Mouse (Mus musculus) inflammation-experienced regulatory T-cells, adult 6 months (primary cell): Measurements from ENCODE around the gene Kctd20. TPM values are rescaled to one million over a fixed set of nuclear protein-coding genes. Genes with fewer than 3 reads are reported as not detected.
"Not testable (repeated sequence)": the region's sequence is repeated elsewhere in the genome, so short reads cannot be mapped to it uniquely, and the experiment has no call there.

Experiments
- ATAC-seq: one replicate; pipeline ENCODE4 v1.8.0; 2017
- polyA plus RNA-seq, 3 experiments: library from polyadenylated mRNA; unstranded; fragments of 100-300 nt; shearing (Covaris generic); gene quantifications; one replicate each; pipeline ENCODE4 v1.2.1; 2017

The Kctd20 gene
- polyA plus RNA-seq, 3 experiments from 2014 or later, result 34.6 to 46.0 (median 39.5) TPM

DNA sequence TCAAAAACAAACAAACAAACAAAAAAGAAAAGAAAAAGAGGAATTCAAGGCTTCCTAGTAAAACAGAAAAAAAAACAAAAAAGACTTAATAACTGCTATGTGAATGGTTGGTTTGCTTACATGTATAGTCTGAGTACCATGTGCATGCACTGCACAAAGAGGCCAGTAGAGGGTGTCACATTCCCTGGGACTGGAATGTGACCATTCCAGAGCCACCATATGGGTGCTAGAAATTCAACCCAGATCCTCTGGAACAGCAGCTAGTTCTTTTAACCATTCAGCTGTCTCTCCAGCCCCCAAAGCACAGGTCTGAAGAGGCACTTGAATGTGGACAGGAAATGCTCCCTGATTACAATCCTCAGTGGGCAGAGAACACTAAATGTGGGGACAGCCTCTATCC, 35.1 kb downstream of the Kctd20 start:
- no peak for ATAC-seq

DNA sequence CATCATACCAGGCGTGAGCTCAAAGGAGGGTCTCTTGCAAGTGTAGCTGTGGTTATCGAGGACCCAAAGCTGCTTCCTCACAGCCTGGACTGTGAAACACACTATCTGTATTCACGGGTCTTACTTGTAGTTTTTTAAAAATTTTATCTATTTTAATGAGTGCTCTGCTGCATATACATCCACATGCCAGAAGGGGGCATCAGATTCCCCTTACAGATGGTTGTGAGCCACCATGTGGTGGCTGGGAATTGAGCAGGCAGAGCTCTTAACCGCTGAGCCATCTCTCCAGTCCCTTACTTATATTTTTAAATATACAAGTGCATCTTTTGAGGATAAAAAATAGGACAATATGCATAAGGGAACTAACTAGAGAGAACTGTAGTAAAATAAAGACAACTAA, 36.0 kb downstream of the Kctd20 start:
- ATAC-seq, result peak; percentile 52

GRCm38 (mm10) chr17:28988291-28988690, 36.5 kb downstream of the Kctd20 start:
- ATAC-seq, result no peak

DNA sequence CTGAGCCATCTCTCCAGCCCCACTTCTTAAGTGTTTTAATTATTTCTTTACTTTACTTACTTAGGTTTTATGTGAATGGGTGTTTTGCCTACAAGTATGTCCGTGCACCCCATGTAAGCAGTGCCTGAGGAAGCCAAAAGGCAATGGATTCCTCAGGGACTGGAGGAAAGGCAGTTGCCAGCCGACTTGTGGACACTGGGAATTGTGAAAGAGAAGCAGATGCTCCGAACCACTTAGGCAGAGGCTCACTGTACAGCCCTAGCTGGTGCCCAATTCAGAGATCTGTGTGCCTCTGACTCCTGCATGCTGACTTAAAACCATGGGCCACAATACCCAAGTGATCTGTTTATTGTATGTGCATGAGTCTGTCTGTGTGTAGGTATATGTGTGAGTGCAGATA, 37.2 kb downstream of the Kctd20 start:
- ATAC-seq, result no peak

DNA sequence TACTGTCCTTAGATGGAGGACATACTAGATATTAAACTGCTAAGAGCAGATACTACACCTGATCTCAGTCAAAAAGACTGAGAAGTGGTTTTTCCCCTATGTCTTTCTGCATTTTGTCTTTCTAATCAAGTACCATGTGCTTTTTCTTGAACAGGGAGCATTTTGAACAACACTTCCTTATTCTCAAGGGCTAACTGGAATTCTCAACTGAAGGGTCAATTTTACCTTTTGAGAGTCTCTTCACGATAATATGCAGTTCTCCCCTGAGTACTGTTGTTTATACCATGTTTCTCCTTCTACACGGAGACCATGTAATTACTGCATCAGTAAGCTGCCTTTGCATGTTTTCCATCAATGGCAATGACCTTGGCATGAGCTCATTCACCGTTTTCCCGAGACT, 38.3 kb downstream of the Kctd20 start:
- no peak for ATAC-seq

GRCm38 (mm10) chr17:28991286-28991685, 39.5 kb downstream of the Kctd20 start:
- ATAC-seq, result no peak

- no peak for ATAC-seq
These were observed 40.4 kb downstream of the Kctd20 start for GRCm38 (mm10) chr17:28992105-28992504.

DNA sequence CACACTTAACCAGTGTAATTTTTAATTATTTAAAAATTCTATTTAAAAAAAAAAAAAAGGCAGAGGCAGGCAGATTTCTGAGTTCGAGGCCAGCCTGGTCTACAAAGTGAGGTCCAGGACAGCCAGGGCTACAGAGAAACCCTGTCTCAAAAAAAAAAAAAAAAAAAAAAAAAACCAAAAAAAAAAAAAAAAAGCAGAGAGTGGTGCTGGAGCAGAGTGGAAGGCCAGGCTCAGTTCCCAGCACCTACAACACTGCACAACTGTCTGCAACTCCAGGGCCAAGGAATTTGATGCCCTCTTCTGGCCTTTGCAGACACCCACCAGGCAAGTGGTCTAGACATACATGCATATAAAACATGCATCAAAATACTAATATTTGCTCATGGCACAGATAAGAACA, 41.3 kb downstream of the Kctd20 start:
- not testable (repeated sequence) for ATAC-seq

- no peak for ATAC-seq
These were observed 42.9 kb downstream of the Kctd20 start for GRCm38 (mm10) chr17:28994615-28995014.

- ATAC-seq, result no peak
These were observed 48.7 kb downstream of the Kctd20 start for GRCm38 (mm10) chr17:29000465-29000864.

- ATAC-seq, result no peak
These were observed 52.0 kb downstream of the Kctd20 start for GRCm38 (mm10) chr17:29003740-29004139.

DNA sequence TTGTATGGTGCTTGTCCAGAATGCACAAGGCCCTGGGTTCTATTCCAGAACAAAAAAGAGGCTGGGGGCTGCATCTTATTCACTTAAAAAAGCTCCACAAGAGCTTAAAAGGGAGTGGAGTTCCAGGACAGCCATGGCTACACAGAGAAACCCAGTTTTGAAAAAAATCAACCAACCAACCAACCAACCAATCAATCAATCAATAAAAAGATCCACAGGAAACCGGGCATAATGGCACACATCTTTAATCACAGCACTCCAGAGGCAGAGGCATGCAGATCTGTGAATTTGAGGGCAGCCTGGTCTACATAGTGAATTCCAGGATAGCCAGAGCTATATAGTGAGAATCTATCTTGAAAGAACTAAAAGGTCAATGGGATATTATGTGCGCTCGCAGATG, 53.3 kb downstream of the Kctd20 start:
- no peak for ATAC-seq

DNA sequence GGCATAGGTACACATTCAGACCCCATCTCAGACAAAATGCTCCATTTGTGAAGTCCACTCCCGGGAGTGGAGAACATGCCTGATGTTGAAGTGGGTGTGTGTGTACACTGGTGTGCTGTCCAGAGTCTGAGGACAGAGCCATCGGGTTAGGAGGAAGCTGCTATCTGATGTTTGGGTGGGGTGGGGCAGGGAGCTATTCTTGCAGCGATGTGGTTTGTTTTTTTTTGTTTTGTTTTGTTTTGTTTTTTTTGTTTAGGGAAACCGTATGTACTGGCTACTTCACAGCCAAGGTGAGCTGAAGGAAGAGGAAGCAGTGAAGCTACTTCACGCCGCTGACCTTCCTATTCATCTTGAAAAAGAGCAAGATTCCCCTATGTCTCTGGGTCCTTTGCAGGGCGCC, 55.1 kb downstream of the Kctd20 start:
- no peak for ATAC-seq

- ATAC-seq, result peak; percentile 17
These were observed 55.5 kb downstream of the Kctd20 start for GRCm38 (mm10) chr17:29007243-29007640.

DNA sequence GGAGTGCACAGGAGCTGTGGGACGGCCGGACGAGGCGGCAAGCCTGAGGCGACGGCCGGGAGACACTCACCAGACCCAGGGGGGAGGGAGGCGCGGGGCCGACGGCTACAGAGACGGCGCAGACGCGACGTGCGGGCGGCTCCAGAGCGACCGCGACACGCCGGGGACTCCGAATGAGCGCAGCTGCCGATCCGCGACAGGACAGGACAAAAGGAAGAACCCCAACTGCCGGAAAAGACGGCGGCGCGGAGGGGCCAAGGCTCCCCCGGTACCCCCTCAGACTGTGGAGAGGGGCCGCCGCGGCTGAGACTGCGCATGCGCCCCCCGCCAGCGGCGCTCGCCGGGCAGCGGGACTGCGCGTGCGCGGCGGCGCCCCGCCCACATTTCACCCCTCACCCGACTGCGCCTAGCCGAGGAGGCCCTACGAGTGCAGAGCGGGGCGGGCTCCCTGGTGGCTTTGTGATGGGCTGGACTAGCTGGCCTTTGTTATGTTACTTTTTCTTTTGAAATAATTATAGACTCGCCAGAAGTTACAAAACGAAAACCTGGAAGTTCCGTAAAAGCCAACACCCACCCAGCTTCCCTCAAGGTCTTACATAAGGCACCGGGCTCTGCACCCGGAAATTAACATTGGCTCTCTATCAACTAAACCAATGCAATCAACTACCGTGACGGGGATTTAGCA, 56.0 kb downstream of the Kctd20 start, which contains the start of gene Stk38:
Stk38 (minus strand) TSS at position 355 of the 685 bp plus-strand sequence.
- peak; percentile 76 for ATAC-seq

GRCm38 (mm10) chr17:29008326-29008650, 56.5 kb downstream of the Kctd20 start:
- ATAC-seq, result no peak

DNA sequence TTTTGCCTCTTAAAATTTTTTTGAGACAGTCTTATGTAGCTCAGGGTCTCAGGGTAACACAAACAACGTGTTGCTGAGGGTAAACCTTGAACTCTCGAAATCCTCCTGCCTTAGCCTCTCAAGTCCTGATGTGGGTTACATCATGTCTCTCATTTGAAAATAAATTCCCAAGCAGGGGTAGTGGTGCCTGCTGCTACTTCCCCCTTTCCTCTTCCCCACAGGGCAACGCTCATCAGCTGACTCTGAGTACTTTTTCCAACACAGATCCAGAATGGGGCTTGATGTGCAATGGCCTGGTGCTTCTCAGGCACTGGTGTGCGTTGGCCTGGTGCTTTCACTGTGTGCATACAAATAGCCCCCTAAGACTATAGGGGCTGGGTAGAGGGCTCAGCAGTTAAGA, 57.4 kb downstream of the Kctd20 start:
- no peak for ATAC-seq

- no peak for ATAC-seq
These were observed 62.5 kb downstream of the Kctd20 start for GRCm38 (mm10) chr17:29014235-29014634.

- no peak for ATAC-seq
These were observed 63.9 kb downstream of the Kctd20 start for GRCm38 (mm10) chr17:29015638-29016037.

GRCm38 (mm10) chr17:29016705-29017104, 65.0 kb downstream of the Kctd20 start:
- no peak for ATAC-seq

- ATAC-seq, result no peak
These were observed 66.7 kb downstream of the Kctd20 start for GRCm38 (mm10) chr17:29018292-29018984.
